Mouse (Mus musculus) cerebellum, adult 2 months (tissue): ENCODE measurements at regions not wholly inside any gene's neighbourhood (a gene's known extent, or its start where the extent isn't known, plus 50 kb on each side); places are given as distances from the start of the nearest gene placed in this dataset.

Experiments used
- DNase-seq, 2 experiments: peaks; one replicate each; pipeline ENCODE4 v3.0.0; 2021
- H3K27ac ChIP-seq: fragments of 200-500 bp; 2 replicates; pipeline ENCODE4 v1.5.1; 2012; ENCODE audit warnings: low read length, control low read depth, inconsistent platforms; ENCODE audit not compliant: insufficient read depth
- H3K27me3 ChIP-seq: fragments of 200-500 bp; 2 replicates; pipeline ENCODE4 v1.6.1; 2012; ENCODE audit warnings: inconsistent platforms, mild to moderate bottlenecking, low read length, moderate library complexity; ENCODE audit not compliant: control insufficient read depth, insufficient read depth
- H3K4me1 ChIP-seq: fragments of 200-500 bp; 2 replicates; pipeline ENCODE4 v1.6.1; 2011; ENCODE audit warnings: low read length; ENCODE audit not compliant: control insufficient read depth, insufficient read depth
- H3K4me3 ChIP-seq: fragments of 200-500 bp; replicated peaks from 2 replicates; pipeline ENCODE3; 2011; ENCODE audit warnings: mild to moderate bottlenecking, low read depth, low read length, control low read depth; ENCODE audit not compliant: insufficient read depth
- CTCF ChIP-seq: fragments of 200-500 bp; IDR thresholded peaks from 2 replicates; pipeline ENCODE4 v1.5.1; 2011; ENCODE audit warnings: low read depth, mild to moderate bottlenecking, control low read depth, low read length, moderate library complexity, borderline replicate concordance; ENCODE audit not compliant: insufficient read depth
- POLR2A ChIP-seq: fragments of 200-500 bp; IDR thresholded peaks from 2 replicates; pipeline ENCODE4 v1.6.1; 2011; ENCODE audit warnings: low read length, control low read depth, borderline replicate concordance; ENCODE audit not compliant: insufficient read depth
- WGBS: fragments of 180-500 bp; shearing (Covaris S2); methylation state at CpG from one replicate; pipeline ENCODE4 v1.1.7; 2018; 5-methylcytosine and 5-hydroxymethylcytosine counted together

GRCm38 (mm10) chr14:99411835-99412234, 113.3 kb downstream of the Klf5 start:
- no peaks in the 10 kb centered on the region for H3K27me3 ChIP-seq
- no peak for DNase-seq
- H3K4me3 ChIP-seq: no peak overlapping the region
- WGBS: 86% methylated on average over 5 of the region's 5 CpGs
- no peak overlapping the region for H3K27ac ChIP-seq
- TF ChIP-seq POLR2A (no peak), CTCF (no peak)
- H3K4me1 ChIP-seq: no peaks in the 10 kb centered on the region

DNA sequence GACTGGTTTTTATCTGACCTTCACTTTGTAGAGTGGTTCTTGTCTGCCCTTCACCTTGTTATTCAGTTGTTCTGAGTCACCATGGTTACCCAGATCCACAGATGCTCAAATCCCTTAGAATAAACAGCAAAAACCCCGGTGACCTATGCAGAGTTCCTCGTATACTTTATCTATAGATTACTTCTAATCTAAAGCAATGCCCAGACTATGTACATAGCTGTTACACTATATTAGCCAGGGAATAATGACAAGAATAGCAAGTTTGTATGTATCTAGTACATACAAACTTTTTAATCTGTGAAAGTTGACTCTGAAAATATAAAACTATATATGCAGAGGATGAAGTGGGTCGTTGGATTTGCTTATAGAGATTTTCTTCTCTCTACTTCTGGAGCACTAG, 117.7 kb downstream of the Klf5 start:
- Histone ChIP-seq H3K27ac (no peak overlapping the region), H3K4me1 (no peaks in the 10 kb centered on the region), H3K4me3 (no peak overlapping the region), H3K27me3 (no peaks in the 10 kb centered on the region)
- DNase-seq: no peak
- no peak for TF ChIP-seq POLR2A
- TF ChIP-seq CTCF: no peak
- WGBS: 72% methylated on average over 3 of the region's 3 CpGs

DNA sequence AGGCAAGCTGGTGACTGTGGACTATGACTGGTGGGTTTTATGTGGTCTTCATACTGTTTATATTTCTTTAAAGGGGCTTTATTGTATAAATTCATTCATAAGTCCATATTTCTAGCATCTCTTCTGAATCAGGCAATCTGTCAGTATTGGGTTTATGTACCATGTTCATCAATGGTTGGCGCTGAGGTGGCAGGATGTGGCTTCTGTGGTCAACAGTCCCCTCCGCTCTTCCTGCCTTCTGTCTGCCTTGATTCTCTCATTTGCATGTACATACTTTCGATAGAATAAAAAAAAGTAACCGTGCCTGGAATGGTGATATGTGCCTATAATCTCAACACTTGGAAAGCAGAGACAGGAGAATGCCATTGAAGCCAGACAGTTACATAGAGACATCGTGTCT, 120.5 kb downstream of the Klf5 start:
- no peak for DNase-seq
- H3K27me3 ChIP-seq: no peaks in the 10 kb centered on the region
- WGBS: 98% methylated on average over 5 of the region's 5 CpGs
- H3K4me1 ChIP-seq: no peaks in the 10 kb centered on the region
- H3K27ac ChIP-seq: no peak overlapping the region
- TF ChIP-seq POLR2A (no peak), CTCF (no peak)
- H3K4me3 ChIP-seq: no peak overlapping the region

DNA sequence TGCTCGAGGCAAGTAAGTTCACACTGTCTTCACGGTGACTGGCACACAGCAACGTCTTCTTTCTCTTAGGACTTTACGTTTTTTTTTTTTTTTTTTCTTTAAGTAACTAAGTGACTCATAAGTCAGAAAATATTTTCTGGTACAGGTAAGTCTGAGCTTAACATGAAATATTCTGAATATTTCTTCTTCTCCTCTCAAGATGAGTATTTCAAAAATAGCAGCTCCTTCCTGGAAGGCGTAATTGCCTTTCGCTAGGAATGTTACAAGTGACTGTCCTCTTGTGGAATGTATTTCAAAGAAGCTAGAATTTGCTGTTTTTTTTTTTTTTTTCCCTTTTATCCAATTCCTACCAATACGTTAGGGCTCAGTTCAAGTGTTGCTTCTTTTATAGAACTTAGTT, 124.8 kb downstream of the Klf5 start:
- Histone ChIP-seq H3K27ac (no peak overlapping the region), H3K4me1 (no peaks in the 10 kb centered on the region), H3K27me3 (no peaks in the 10 kb centered on the region), H3K4me3 (no peak overlapping the region)
- no peak for TF ChIP-seq POLR2A
- TF ChIP-seq CTCF: no peak
- DNase-seq: no peak
- 91% methylated on average over 7 of the region's 7 CpGs for WGBS

DNA sequence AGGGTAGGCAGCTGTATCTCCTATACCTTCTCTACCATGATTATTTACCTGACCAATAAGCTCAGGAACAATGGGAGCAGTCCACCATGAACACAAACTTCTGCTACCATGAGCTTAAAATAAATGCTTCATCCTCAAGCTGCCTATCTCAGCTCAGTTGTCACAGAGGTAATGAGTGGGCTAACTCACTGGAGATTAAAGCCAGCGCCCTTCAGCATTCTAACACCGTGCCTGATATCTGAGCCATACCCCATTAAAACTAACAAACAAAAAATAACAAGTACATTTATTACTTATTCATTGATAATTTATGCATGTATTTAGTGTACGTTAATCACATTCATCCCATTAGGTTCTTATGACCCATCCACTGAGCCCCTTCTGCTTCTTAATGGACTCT, 128.6 kb downstream of the Klf5 start:
- DNase-seq: no peak
- Histone ChIP-seq H3K4me3 (no peak overlapping the region), H3K4me1 (no peaks in the 10 kb centered on the region), H3K27me3 (no peaks in the 10 kb centered on the region), H3K27ac (no peak overlapping the region)
- WGBS: 98% methylated on average over 3 of the region's 3 CpGs
- TF ChIP-seq POLR2A: no peak
- TF ChIP-seq CTCF: no peak

DNA sequence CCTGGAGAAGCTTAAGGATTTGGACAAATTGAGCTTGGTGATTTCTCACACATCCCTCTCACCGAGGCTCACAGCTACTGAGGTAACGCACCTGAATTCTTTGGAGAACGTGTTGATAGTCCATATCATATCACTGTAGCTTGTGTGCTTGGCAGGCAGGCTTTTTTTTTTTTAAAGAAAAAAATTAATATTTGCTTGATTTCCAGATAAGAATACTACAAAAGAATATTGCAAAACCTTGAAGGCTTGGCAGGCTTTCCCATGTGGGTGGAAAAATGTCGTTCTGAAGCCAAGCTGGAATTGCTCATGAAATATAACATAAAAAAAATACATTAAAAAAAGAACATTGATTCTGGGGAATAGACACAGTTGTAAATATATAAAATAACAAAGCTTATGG, 131.8 kb downstream of the Klf5 start:
- TF ChIP-seq POLR2A (no peak), CTCF (no peak)
- DNase-seq: no peak
- H3K4me1 ChIP-seq: no peaks in the 10 kb centered on the region
- H3K27me3 ChIP-seq: no peaks in the 10 kb centered on the region; the same call in 1 of the 2 replicates
- H3K27ac ChIP-seq: no peak overlapping the region
- WGBS: 86% methylated on average over 4 of the region's 4 CpGs
- no peak overlapping the region for H3K4me3 ChIP-seq

- no peak overlapping the region for H3K27ac ChIP-seq
- no peaks in the 10 kb centered on the region for H3K4me1 ChIP-seq
- no peaks in the 10 kb centered on the region; the same call in 1 of the 2 replicates for H3K27me3 ChIP-seq
- DNase-seq: no peak
- TF ChIP-seq POLR2A (no peak), CTCF (no peak)
- 93% methylated on average over 7 of the region's 7 CpGs for WGBS
- H3K4me3 ChIP-seq: no peak overlapping the region
Measured at GRCm38 (mm10) chr14:99431697-99432096, 133.2 kb downstream of the Klf5 start.

DNA sequence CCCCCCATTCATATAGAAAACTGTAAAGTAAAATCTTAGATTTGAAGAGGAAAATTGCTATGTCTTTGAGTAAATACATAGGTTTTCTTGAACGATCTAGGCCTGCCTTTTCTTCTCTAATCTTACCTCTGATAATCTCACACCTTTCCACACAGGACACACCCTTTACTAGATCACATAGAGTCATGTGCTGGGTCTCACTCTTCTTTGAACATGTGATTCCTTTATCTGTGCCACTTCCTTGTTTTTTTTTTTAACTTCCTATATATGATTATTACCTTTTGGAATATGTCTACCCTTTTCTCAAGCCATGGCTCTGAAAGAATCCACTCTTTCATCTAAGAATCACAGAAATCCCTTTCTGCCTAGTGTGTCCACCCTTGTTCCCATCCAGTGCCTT, 136.2 kb downstream of the Klf5 start:
- whole genome bisulfite sequencing: 100% methylated on average over 1 of the region's 1 CpGs

DNA sequence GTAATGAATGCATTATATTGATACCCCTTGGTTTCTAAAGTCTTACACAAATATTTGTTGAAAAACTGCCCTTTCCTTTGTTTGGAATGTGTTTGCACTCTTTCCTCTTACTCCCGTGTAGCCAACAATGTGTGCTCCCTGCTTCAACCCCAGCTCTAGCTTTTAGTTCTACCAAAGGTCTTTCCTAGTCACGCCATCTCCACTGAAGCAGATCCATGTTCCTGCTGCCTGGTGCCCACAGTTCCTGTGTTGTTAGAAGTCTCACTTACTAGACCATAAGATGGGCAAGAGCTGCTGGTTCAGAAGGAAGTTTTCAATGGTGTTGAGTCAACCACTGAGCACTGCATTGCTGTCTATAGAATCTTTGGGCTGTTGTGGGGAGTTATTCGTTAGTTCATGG, 137.0 kb downstream of the Klf5 start:
- no peak for TF ChIP-seq CTCF
- no peak for DNase-seq
- Histone ChIP-seq H3K4me3 (no peak overlapping the region), H3K27me3 (no peaks in the 10 kb centered on the region; the same call in 1 of the 2 replicates), H3K4me1 (no peaks in the 10 kb centered on the region), H3K27ac (no peak overlapping the region)
- 82% methylated on average over 3 of the region's 3 CpGs for WGBS

More for the DNA sequence above, 136.2 kb downstream of the Klf5 start:
- no peaks in the 10 kb centered on the region; the same call in 1 of the 2 replicates for H3K27me3 ChIP-seq
- H3K4me1 ChIP-seq: no peaks in the 10 kb centered on the region
- DNase-seq: no peak
- TF ChIP-seq CTCF (no peak), POLR2A (no peak)
- no peak overlapping the region for H3K4me3 ChIP-seq
- H3K27ac ChIP-seq: no peak overlapping the region
